ENCODE assay signal across 10 mouse cellular contexts in the genomic region with DNA sequence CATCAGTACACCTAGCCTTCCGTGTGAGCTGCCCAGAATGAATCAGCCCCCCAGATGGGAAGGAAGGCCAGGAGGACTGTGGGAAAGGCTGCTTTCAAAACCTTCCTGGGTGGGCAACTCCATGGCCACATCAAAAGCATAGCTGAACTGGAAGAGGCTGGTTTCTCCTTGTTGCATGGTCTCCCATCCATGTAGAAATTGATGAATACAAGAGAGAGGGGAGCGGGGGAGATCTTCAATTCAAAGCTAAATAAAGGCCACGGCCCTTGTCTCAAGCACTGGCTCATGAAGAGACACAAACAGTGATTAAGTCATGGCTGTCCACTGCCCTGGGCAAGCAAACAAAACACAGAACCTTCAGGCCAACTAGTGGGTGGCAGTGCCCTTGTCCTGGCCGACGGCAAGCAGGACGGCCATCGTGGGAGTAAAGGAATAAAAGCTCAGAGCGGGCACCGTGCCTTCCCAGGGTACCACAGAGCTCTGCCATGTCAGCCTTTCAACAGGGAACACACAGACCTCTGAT.
DNase-seq lines count a peak whose midpoint lies in the region; ATAC-seq lines count a peak whose summit lies in the region.
"Had no signal": no experiment of that assay in that cellular context is flagged by ENCODE, and none has a peak within 500 bp of the region (broad histone marks: within the 10 kb centered on the region; RNA-seq: fewer than 3 reads in every experiment).

No protein-coding gene starts in this region.

- 0 out of 2 replicates have a peak overlapping the region, but pooled peaks have one; percentile 13 for H3K9ac ChIP-seq in forebrain, embryonic 14.5 days (ENCODE audit: low read length)
- H3K9ac ChIP-seq in limb, embryonic 15.5 days: no peak overlapping the region
- H3K9ac ChIP-seq: liver, postnatal 0 days had no signal

- WGBS in forebrain, embryonic 14.5 days: 19% methylated on average over 9 of the region's 9 CpGs
- WGBS in limb, embryonic 15.5 days: 77% methylated on average over 9 of the region's 9 CpGs

- H3K4me1 ChIP-seq in forebrain, embryonic 14.5 days (ENCODE audit: control insufficient read depth, insufficient read depth, low read length): peaks cover 73% of the 10 kb centered on the region
- H3K4me1 ChIP-seq in limb, embryonic 15.5 days: peaks cover 72% of the 10 kb centered on the region

- H3K9me3 ChIP-seq in forebrain, embryonic 14.5 days (replicated peaks; ENCODE audit: control insufficient read depth, low read length): no peaks in the 10 kb centered on the region
- H3K9me3 ChIP-seq in limb, embryonic 15.5 days: no peaks in the 10 kb centered on the region

- peak; percentile 13; the same call in 1 of the 2 replicates for ATAC-seq in forebrain, embryonic 14.5 days
- ATAC-seq in limb, embryonic 15.5 days (ENCODE audit: insufficient number of reproducible peaks, low FRiP score, low TSS enrichment, low read depth): no peak
- ATAC-seq: liver, postnatal 0 days had no signal

- peaks cover 8% of the 10 kb centered on the region; the same call in 1 of the 2 replicates for H3K36me3 ChIP-seq in forebrain, embryonic 14.5 days (ENCODE audit: control insufficient read depth, insufficient read depth, low read length)
- no peaks in the 10 kb centered on the region for H3K36me3 ChIP-seq in limb, embryonic 15.5 days

- H3K27me3 ChIP-seq in forebrain, embryonic 14.5 days (replicated peaks; ENCODE audit: control insufficient read depth, insufficient read depth, low read length): no peaks in the 10 kb centered on the region
- H3K27me3 ChIP-seq in limb, embryonic 15.5 days: no peaks in the 10 kb centered on the region

- H3K27ac ChIP-seq in forebrain, embryonic 14.5 days (ENCODE audit: low read depth, low read length): peak overlapping the region; percentile 71
- peak overlapping the region; percentile 17; the same call in 1 of the 2 replicates for H3K27ac ChIP-seq in limb, embryonic 15.5 days

- peak; percentile 43 for DNase-seq in ovary, postnatal 36 days (ENCODE audit: low spot score)
- DNase-seq in ovary, postnatal 10 days (ENCODE audit: low spot score): no peak
- DNase-seq in forebrain, embryonic 14.5 days (ENCODE audit: low spot score): peak; percentile 51
- peak; percentile 87 for DNase-seq in retina, postnatal 1 day
- no peak for DNase-seq in layer of hippocampus, postnatal 25 days (ENCODE audit: extremely low spot score in 1 of 2, low spot score in 1 of 2)
- no peak for DNase-seq in cerebellum, adult 8-10 months
- DNase-seq: liver, postnatal 0 days; spleen, adult 18-20 months had no signal

- H3K4me2 ChIP-seq in forebrain, embryonic 14.5 days (ENCODE audit: low read length): no peak overlapping the region
- no peak overlapping the region for H3K4me2 ChIP-seq in limb, embryonic 15.5 days

- no peak overlapping the region for H3K4me3 ChIP-seq in forebrain, embryonic 14.5 days (ENCODE audit: low read depth, low read length)
- H3K4me3 ChIP-seq in limb, embryonic 15.5 days: no peak overlapping the region
- H3K4me3 ChIP-seq: erythroblast, embryonic 14.5 days had no signal

Comparison
In these comparisons a context has a peak if more than half of its experiments do, and no peak if none do; other contexts are left out.
1. DNase-seq: peak in ovary, postnatal 36 days (single experiment), forebrain, embryonic 14.5 days (single experiment) and retina, postnatal 1 day (single experiment); none in ovary, postnatal 10 days (single experiment), layer of hippocampus, postnatal 25 days (0 of 2) and cerebellum, adult 8-10 months (single experiment).